Mouse (Mus musculus) erythroblast, embryonic 14.5 days (primary cell): Measurements from ENCODE around the gene Gemin2.

ENCODE experiments used
- GATA1 ChIP-seq: IDR thresholded peaks from 2 replicates; pipeline ENCODE4 v1.6.1; 2012; ENCODE audit warnings: low read length, inconsistent platforms, mixed read lengths
- TAL1 ChIP-seq: IDR thresholded peaks from 3 replicates; pipeline ENCODE4 v1.6.1; 2012; ENCODE audit warnings: low read length, inconsistent platforms, mixed read lengths

DNA sequence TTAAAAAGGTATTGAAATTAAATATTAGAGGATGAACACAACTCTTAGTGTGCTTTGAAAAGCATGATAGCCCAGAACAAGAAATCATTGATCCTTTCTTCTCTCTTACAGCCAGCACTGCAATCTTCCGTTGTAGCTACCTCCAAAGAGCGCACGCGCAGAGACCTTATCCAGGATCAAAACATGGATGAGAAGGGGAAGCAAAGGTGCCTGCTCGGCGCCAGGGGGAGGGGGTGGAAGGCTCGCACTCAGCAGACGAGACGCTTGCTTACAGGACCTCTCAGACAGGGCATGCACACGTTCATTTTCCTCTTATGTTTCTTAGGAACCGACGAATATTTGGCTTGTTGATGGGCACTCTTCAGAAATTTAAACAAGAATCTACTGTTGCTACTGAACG is 55.6 kb downstream of the Gemin2 start:
- no peak for TF ChIP-seq GATA1
- no peak for TF ChIP-seq TAL1
